Mouse (Mus musculus): Measurements from ENCODE around the gene Zbtb48.
A peak's percentile ranks its signal among the peaks of the same experiment; 100 is the strongest.

The Zbtb48 gene

DNA sequence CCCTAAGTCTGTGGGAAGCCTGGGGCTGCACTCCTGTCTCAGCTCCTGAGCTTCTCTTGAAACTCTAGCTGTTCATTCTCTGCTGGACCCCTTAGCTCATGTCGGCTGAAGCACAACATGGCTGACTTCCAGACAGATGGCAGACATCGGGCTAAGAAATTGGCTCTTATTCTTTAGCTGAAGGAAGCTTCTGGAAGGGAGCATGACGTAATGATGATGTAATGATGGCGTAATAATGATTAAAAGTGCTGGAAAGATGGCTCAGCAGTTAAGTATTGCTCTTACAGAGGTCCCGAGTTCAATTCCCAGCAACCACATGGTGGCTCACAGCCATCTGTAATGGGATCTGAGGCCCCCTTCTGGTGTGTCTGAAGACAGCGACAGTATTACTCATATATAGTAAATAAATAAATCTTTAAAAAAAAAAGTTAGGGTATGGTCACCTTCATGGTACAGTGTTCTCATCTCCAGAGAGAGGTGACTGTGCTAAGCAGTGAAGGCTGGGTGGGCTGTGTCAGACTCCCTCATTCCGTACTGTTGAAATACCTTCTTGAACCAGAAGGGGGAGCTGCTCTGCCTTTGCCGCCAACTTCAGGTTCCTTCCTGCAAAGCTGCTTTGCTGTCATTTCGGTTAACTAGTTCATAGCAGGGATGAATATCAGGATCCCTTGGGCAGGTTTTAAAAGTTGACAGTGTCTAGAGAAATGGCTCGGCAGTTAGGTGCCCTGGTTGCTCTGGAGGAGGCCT lies 55.1 kb downstream of the Zbtb48 start:
- peak; percentile 47 for DNase-seq (ENCODE audit: low read depth, low spot score)
